Comparison of ENCODE assay signal across 9 mouse cellular contexts in the genomic region with DNA sequence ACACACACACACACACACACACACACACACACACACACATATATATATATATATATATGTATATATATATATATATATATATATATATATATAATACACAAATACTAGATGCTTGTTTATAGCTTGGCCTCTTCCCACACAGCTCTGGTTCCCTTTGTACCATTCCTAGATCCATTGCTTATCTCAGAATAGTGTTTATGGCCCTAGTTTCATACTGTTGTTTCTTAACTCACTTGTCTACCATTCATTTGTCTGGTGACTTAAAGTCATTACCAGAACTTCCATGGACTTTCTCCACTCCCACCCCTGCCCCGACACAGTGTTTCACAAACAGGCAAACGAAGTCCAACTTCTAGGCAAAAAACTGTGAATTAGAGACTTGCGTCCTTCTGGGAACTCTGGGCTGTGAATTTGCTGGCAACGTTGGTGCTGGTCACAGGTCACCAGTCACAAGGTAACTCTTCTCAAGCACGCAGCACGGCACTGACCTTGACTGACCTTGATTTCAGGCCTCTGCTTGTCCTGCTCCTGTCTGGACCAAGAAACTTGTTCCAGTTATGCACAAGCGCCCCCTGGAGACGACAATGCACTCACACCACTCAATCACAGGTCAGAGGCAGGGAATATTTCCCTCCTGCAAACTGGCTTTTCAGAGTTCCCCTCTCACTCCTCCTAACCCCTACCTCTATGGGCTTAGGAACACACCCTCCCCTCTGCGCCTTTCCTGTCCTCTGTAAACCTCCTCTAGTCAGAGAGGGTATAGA. TPM values are rescaled to one million over a fixed set of nuclear protein-coding genes. Genes with fewer than 3 reads are reported as not detected.
DNase-seq lines count a peak whose midpoint lies in the region; ATAC-seq and TF ChIP-seq lines count a peak whose summit lies in the region.
"Had no signal": no experiment of that assay in that cellular context is flagged by ENCODE, and none has a peak within 500 bp of the region (broad histone marks: within the 10 kb centered on the region; RNA-seq: fewer than 3 reads in every experiment).

No protein-coding gene starts in this region.

- H3K27ac ChIP-seq in forebrain, embryonic 10.5 days = no peak overlapping the region
- H3K27ac ChIP-seq in liver, embryonic 15.5 days (replicated peaks) = no peak overlapping the region
- no peak overlapping the region for H3K27ac ChIP-seq in neural tube, embryonic 14.5 days (ENCODE audit: low read depth, low read length)
- no peak overlapping the region for H3K27ac ChIP-seq in thymus, adult 2 months (ENCODE audit: control insufficient read depth, insufficient read depth, low read length)

- DNase-seq in brain, adult 2 months (ENCODE audit: low read depth, low spot score) = peak; percentile 87
- DNase-seq in forebrain, embryonic 10.5 days (ENCODE audit: extremely low spot score, low spot score) = peak; percentile 52
- peak; percentile 77 to 87 for DNase-seq in heart, postnatal 10 days
- peak; percentile 95 to 96 for DNase-seq in kidney, postnatal 25 days
- peak; percentile 35 for DNase-seq in thymus, adult 2 months

- intact Hi-C loops in heart, postnatal 10 days (cut with DNase I) = loop anchor here (2.0 to 10.0 kb wide), 2 partner anchors 48 to 82 kb away; a partner anchor contains a TSS

- peak; percentile 71 for TF ChIP-seq CTCF in E14TG2a.4 (conservative IDR thresholded peaks at IDR 0.05; ENCODE audit: low read length)
- 0 out of 2 replicates have a peak, but pooled peaks have one; percentile 34 for TF ChIP-seq CTCF in thymus, adult 2 months (IDR thresholded peaks at IDR 0.05; ENCODE audit: borderline replicate concordance, control insufficient read depth, extremely low read depth, insufficient read depth, low read length, poor library complexity)

- ATAC-seq in liver, embryonic 15.5 days (ENCODE audit: insufficient read depth) = 0 out of 2 replicates have a peak, but pooled peaks have one; percentile 40
- peak; percentile 57; the same call in 1 of the 2 replicates for ATAC-seq in neural tube, embryonic 14.5 days (ENCODE audit: low read depth)

- no peaks in the 10 kb centered on the region for H3K36me3 ChIP-seq in E14TG2a.4 (ENCODE audit: insufficient read depth, low read length)
- no peaks in the 10 kb centered on the region for H3K36me3 ChIP-seq in forebrain, embryonic 10.5 days (replicated peaks)
- H3K36me3 ChIP-seq in liver, embryonic 15.5 days (replicated peaks) = no peaks in the 10 kb centered on the region
- no peaks in the 10 kb centered on the region for H3K36me3 ChIP-seq in neural tube, embryonic 14.5 days (ENCODE audit: control insufficient read depth, insufficient read depth, low read length)
- no peaks in the 10 kb centered on the region for H3K36me3 ChIP-seq in thymus, adult 2 months (ENCODE audit: control insufficient read depth, insufficient read depth, low read length)

- TF ChIP-seq POLR2A in thymus, adult 2 months (IDR thresholded peaks at IDR 0.05; ENCODE audit: control insufficient read depth, extremely low read depth, insufficient read depth, low read length, poor library complexity) = no peak

- no peak overlapping the region for H3K4me3 ChIP-seq in E14TG2a.4 (replicated peaks; ENCODE audit: low read length)
- no peak overlapping the region for H3K4me3 ChIP-seq in forebrain, embryonic 10.5 days
- H3K4me3 ChIP-seq in liver, embryonic 15.5 days (replicated peaks) = no peak overlapping the region
- no peak overlapping the region for H3K4me3 ChIP-seq in neural tube, embryonic 14.5 days (ENCODE audit: low read depth, low read length)
- H3K4me3 ChIP-seq in thymus, adult 2 months (ENCODE audit: control insufficient read depth, insufficient read depth, low read length) = no peak overlapping the region
- H3K4me3 ChIP-seq: erythroblast, embryonic 14.5 days had no signal

- no peaks in the 10 kb centered on the region; the same call in 1 of the 2 replicates for H3K27me3 ChIP-seq in E14TG2a.4 (ENCODE audit: insufficient read depth, low read length)
- no peaks in the 10 kb centered on the region for H3K27me3 ChIP-seq in forebrain, embryonic 10.5 days (ENCODE audit: poor library complexity, severe bottlenecking)
- no peaks in the 10 kb centered on the region for H3K27me3 ChIP-seq in liver, embryonic 15.5 days
- no peaks in the 10 kb centered on the region for H3K27me3 ChIP-seq in neural tube, embryonic 14.5 days (ENCODE audit: control insufficient read depth, insufficient read depth, low read length)
- H3K27me3 ChIP-seq in thymus, adult 2 months (ENCODE audit: control insufficient read depth, insufficient read depth, low read length) = no peaks in the 10 kb centered on the region

- peaks cover 2% of the 10 kb centered on the region; the same call in 1 of the 2 replicates for H3K4me1 ChIP-seq in E14TG2a.4 (replicated peaks; ENCODE audit: low read depth, low read length)
- no peaks in the 10 kb centered on the region for H3K4me1 ChIP-seq in forebrain, embryonic 10.5 days
- H3K4me1 ChIP-seq in liver, embryonic 15.5 days (replicated peaks) = no peaks in the 10 kb centered on the region
- no peaks in the 10 kb centered on the region for H3K4me1 ChIP-seq in neural tube, embryonic 14.5 days (ENCODE audit: control insufficient read depth, insufficient read depth, low read length)
- no peaks in the 10 kb centered on the region for H3K4me1 ChIP-seq in thymus, adult 2 months (replicated peaks; ENCODE audit: control insufficient read depth, insufficient read depth, low read length)

- 39% methylated on average over 9 of the region's 9 CpGs for WGBS in forebrain, embryonic 10.5 days
- 29% methylated on average over 9 of the region's 9 CpGs for WGBS in liver, embryonic 15.5 days (ENCODE audit: insufficient replicate concordance)
- WGBS in neural tube, embryonic 14.5 days = 40% methylated on average over 9 of the region's 9 CpGs
- WGBS in thymus, adult 2 months = 46% methylated on average over 9 of the region's 9 CpGs

- H3K9ac ChIP-seq in liver, embryonic 15.5 days = no peak overlapping the region
- no peak overlapping the region for H3K9ac ChIP-seq in neural tube, embryonic 14.5 days (replicated peaks; ENCODE audit: low read depth, low read length)

- no peaks in the 10 kb centered on the region for H3K9me3 ChIP-seq in E14TG2a.4 (ENCODE audit: low read length)
- no peaks in the 10 kb centered on the region for H3K9me3 ChIP-seq in forebrain, embryonic 10.5 days
- H3K9me3 ChIP-seq in liver, embryonic 15.5 days (replicated peaks) = no peaks in the 10 kb centered on the region
- no peaks in the 10 kb centered on the region for H3K9me3 ChIP-seq in neural tube, embryonic 14.5 days (ENCODE audit: control insufficient read depth, low read length)

- H3K4me2 ChIP-seq in liver, embryonic 15.5 days = no peak overlapping the region
- H3K4me2 ChIP-seq in neural tube, embryonic 14.5 days (ENCODE audit: low read depth, low read length) = no peak overlapping the region

RNA-seq across cellular contexts. Expression of a gene that starts 3.1 kb away (rescaled TPM):
- 0.33 TPM in 1 of 2 replicates, not detected in the other for polyA plus RNA-seq in forebrain, embryonic 10.5 days (2016; fragmentation: Nextera tagmentation; extraction: Ambion mirVana)
- under 1 TPM; 0.17 to 0.34 TPM for total RNA-seq in heart, postnatal 10 days (2021)
- 343 and 400 TPM in 2 replicates for polyA plus RNA-seq in liver, embryonic 15.5 days (2015; fragmentation: Nextera tagmentation; extraction: Ambion mirVana)
- 0.58 TPM in 1 of 2 replicates, not detected in the other for polyA plus RNA-seq in neural tube, embryonic 14.5 days (2014; fragmentation: Nextera tagmentation; extraction: Ambion mirVana)
- 0.97 and 8.6 TPM in 2 replicates for polyA plus RNA-seq in thymus, adult 2 months (2012; rRNA removed)
- polyA plus RNA-seq: erythroblast, embryonic 14.5 days had no signal

RNA-seq across cellular contexts. Expression of a gene that starts 21.6 kb away (rescaled TPM):
- 105 and 106 TPM in 2 replicates for polyA plus RNA-seq in forebrain, embryonic 10.5 days (2016; fragmentation: Nextera tagmentation; extraction: Ambion mirVana)
- total RNA-seq in heart, postnatal 10 days (2021) = 10 to 100 TPM; 67.0 to 76.3 TPM
- polyA plus RNA-seq in liver, embryonic 15.5 days (2015; fragmentation: Nextera tagmentation; extraction: Ambion mirVana) = 2.3 and 2.4 TPM in 2 replicates
- 220 and 224 TPM in 2 replicates for polyA plus RNA-seq in neural tube, embryonic 14.5 days (2014; fragmentation: Nextera tagmentation; extraction: Ambion mirVana)
- polyA plus RNA-seq in thymus, adult 2 months (2012; rRNA removed) = 17.7 and 34.8 TPM in 2 replicates

RNA-seq across cellular contexts. Expression of a gene that starts 30.3 kb away (rescaled TPM):
- polyA plus RNA-seq in forebrain, embryonic 10.5 days (2016; fragmentation: Nextera tagmentation; extraction: Ambion mirVana) = 25.9 and 27.8 TPM in 2 replicates
- total RNA-seq in heart, postnatal 10 days (2021) = 10 to 100 TPM; 34.4 to 36.9 TPM
- polyA plus RNA-seq in liver, embryonic 15.5 days (2015; fragmentation: Nextera tagmentation; extraction: Ambion mirVana) = 3.5 and 4.9 TPM in 2 replicates
- 92.3 and 93.1 TPM in 2 replicates for polyA plus RNA-seq in neural tube, embryonic 14.5 days (2014; fragmentation: Nextera tagmentation; extraction: Ambion mirVana)
- 22.0 and 24.1 TPM in 2 replicates for polyA plus RNA-seq in thymus, adult 2 months (2012; rRNA removed)

RNA-seq across cellular contexts. Expression of a gene that starts 36.8 kb away (rescaled TPM):
- 145 and 163 TPM in 2 replicates for polyA plus RNA-seq in forebrain, embryonic 10.5 days (2016; fragmentation: Nextera tagmentation; extraction: Ambion mirVana)
- total RNA-seq in heart, postnatal 10 days (2021) = 100 to 1,000 TPM in 1 of 2 experiments, 10 to 100 TPM in 1; 97.3 to 100 TPM
- 94.4 and 98.5 TPM in 2 replicates for polyA plus RNA-seq in liver, embryonic 15.5 days (2015; fragmentation: Nextera tagmentation; extraction: Ambion mirVana)
- polyA plus RNA-seq in neural tube, embryonic 14.5 days (2014; fragmentation: Nextera tagmentation; extraction: Ambion mirVana) = 155 and 163 TPM in 2 replicates
- polyA plus RNA-seq in thymus, adult 2 months (2012; rRNA removed) = 151 and 194 TPM in 2 replicates

RNA-seq across cellular contexts. Expression of a gene that starts 37.2 kb away (rescaled TPM):
- polyA plus RNA-seq in forebrain, embryonic 10.5 days (2016; fragmentation: Nextera tagmentation; extraction: Ambion mirVana) = 66.0 and 69.1 TPM in 2 replicates
- total RNA-seq in heart, postnatal 10 days (2021) = 10 to 100 TPM; 24.1 to 24.5 TPM
- polyA plus RNA-seq in liver, embryonic 15.5 days (2015; fragmentation: Nextera tagmentation; extraction: Ambion mirVana) = 10.9 and 13.8 TPM in 2 replicates
- polyA plus RNA-seq in neural tube, embryonic 14.5 days (2014; fragmentation: Nextera tagmentation; extraction: Ambion mirVana) = 84.7 and 87.5 TPM in 2 replicates
- 53.6 and 56.8 TPM in 2 replicates for polyA plus RNA-seq in thymus, adult 2 months (2012; rRNA removed)

Comparison
In these comparisons a context has a peak if more than half of its experiments do, and no peak if none do; other contexts are left out.
1. DNase-seq: peak in every context shown above with its lines; median percentile 96 in kidney, postnatal 25 days; 87 in brain, adult 2 months; 82 in heart, postnatal 10 days; 52 in forebrain, embryonic 10.5 days; 35 in thymus, adult 2 months.
2. RNA of a gene that starts 3.1 kb away (polyA plus RNA-seq): 343 to 400 TPM in liver, embryonic 15.5 days; 0.97 to 8.6 TPM in thymus, adult 2 months, 0.33 TPM in forebrain, embryonic 10.5 days and 0.58 TPM in neural tube, embryonic 14.5 days; every median in the first group is over 10 times any median in the second.